Mouse (Mus musculus) neural tube, embryonic 13.5 days (tissue): ENCODE results near the gene Gm10961. TPM values are rescaled to one million over a fixed set of nuclear protein-coding genes. Genes with fewer than 3 reads are reported as not detected.

Experiments used
- ATAC-seq: fragments of 200-750 bp; cut with Nextera tagmentation; 2 replicates; pipeline ENCODE4 v1.8.0; 2017; ENCODE audit warnings: low read depth, mild to moderate bottlenecking, moderate TSS enrichment, moderate library complexity
- H3K27ac ChIP-seq: fragments of 300-500 bp; sonication (generic); replicated peaks from 2 replicates; pipeline ENCODE4 v1.5.1; 2015; ENCODE audit warnings: moderate library complexity, mild to moderate bottlenecking, inconsistent platforms
- H3K27me3 ChIP-seq: fragments of 300-500 bp; sonication (generic); 2 replicates; pipeline ENCODE4 v1.6.1; 2015; ENCODE audit warnings: mild to moderate bottlenecking, inconsistent platforms
- H3K36me3 ChIP-seq: fragments of 300-500 bp; sonication (generic); 2 replicates; pipeline ENCODE4 v1.6.1; 2015; ENCODE audit warnings: mild to moderate bottlenecking, inconsistent platforms
- H3K4me1 ChIP-seq: fragments of 300-500 bp; sonication (generic); replicated peaks from 2 replicates; pipeline ENCODE4 v1.6.1; 2015; ENCODE audit warnings: inconsistent platforms
- H3K4me2 ChIP-seq: fragments of 300-500 bp; sonication (generic); 2 replicates; pipeline ENCODE4 v1.6.1; 2015; ENCODE audit warnings: inconsistent platforms, mild to moderate bottlenecking, moderate library complexity
- H3K4me3 ChIP-seq: fragments of 300-500 bp; sonication (generic); 2 replicates; pipeline ENCODE4 v1.5.1; 2015; ENCODE audit warnings: mild to moderate bottlenecking, inconsistent platforms
- H3K9ac ChIP-seq: fragments of 300-500 bp; sonication (generic); 2 replicates; pipeline ENCODE4 v1.6.1; 2015; ENCODE audit warnings: moderate library complexity, mild to moderate bottlenecking, inconsistent platforms
- H3K9me3 ChIP-seq: fragments of 300-500 bp; sonication (generic); 2 replicates; pipeline ENCODE4 v1.6.1; 2016; ENCODE audit warnings: inconsistent platforms
- WGBS: fragments of 180-500 bp; shearing (Covaris S2); methylation state at CpG from one replicate; pipeline ENCODE4 v1.1.7; 2015; 5-methylcytosine and 5-hydroxymethylcytosine counted together
- polyA plus RNA-seq: library from polyadenylated mRNA; unstranded; fragments of >200 nt; fragmentation: Nextera tagmentation; extraction: Ambion mirVana; gene quantifications from 2 replicates; pipeline ENCODE4 v1.2.1, GENCODE M21; 2015

Gm10961 gene
- polyA plus RNA-seq, 1 experiment from 2014 or later = not detected

DNA sequence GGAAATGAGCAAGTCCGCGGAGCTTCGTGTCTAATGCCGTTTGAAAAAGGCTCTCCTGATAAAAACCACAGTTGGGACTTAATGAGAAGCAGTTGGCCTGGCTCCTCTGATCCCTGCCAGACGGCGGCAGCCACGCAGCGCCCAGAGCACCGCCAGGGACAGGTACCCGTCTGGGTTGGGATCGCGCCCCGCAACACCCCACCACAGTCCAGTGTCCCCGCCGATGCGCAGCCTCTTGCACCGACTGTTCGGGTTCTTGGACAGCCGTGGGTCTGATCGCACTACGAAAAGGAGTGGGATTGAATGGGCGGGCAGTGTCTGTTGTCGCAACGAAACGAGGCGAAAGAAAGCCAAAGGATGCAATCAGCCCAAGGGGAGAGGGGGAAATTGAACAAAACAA lies 34.6 kb upstream of the Gm10961 start:
- under 1% methylated on average over 26 of the region's 26 CpGs for WGBS
- H3K27me3 ChIP-seq = peaks cover 95% of the 10 kb centered on the region

GRCm38 (mm10) chr3:107597134-107597533 lies 34.0 kb upstream of the Gm10961 start:
- peaks cover 20% of the 10 kb centered on the region for H3K4me1 ChIP-seq
- peaks cover 95% of the 10 kb centered on the region for H3K27me3 ChIP-seq
- H3K4me2 ChIP-seq = no peak overlapping the region
- H3K4me3 ChIP-seq = no peak overlapping the region
- H3K27ac ChIP-seq = no peak overlapping the region
- WGBS = under 1% methylated on average over 24 of the region's 24 CpGs
- H3K36me3 ChIP-seq = no peaks in the 10 kb centered on the region
- H3K9me3 ChIP-seq = no peaks in the 10 kb centered on the region
- H3K9ac ChIP-seq = no peak overlapping the region
- no peak for ATAC-seq

More for the DNA sequence above, 34.6 kb upstream of the Gm10961 start:
- Histone ChIP-seq H3K4me2 (no peak overlapping the region), H3K27ac (no peak overlapping the region), H3K4me3 (no peak overlapping the region), H3K36me3 (no peaks in the 10 kb centered on the region), H3K9me3 (no peaks in the 10 kb centered on the region), H3K4me1 (peaks cover 20% of the 10 kb centered on the region), H3K9ac (no peak overlapping the region)
- ATAC-seq = no peak

- no peak overlapping the region for H3K9ac ChIP-seq
- 4% methylated on average over 22 of the region's 22 CpGs for WGBS
These were observed 33.3 kb upstream of the Gm10961 start for GRCm38 (mm10) chr3:107597586-107598389.

GRCm38 (mm10) chr3:107600127-107600526 lies 31.0 kb upstream of the Gm10961 start:
- WGBS = 52% methylated on average over 6 of the region's 6 CpGs
- Histone ChIP-seq H3K4me2 (no peak overlapping the region), H3K27me3 (peaks cover 83% of the 10 kb centered on the region), H3K36me3 (no peaks in the 10 kb centered on the region), H3K9me3 (no peaks in the 10 kb centered on the region), H3K27ac (no peak overlapping the region), H3K4me1 (peaks cover 15% of the 10 kb centered on the region), H3K9ac (no peak overlapping the region), H3K4me3 (no peak overlapping the region)
- no peak for ATAC-seq

More at GRCm38 (mm10) chr3:107597586-107598389, 33.3 kb upstream of the Gm10961 start:
- Histone ChIP-seq H3K4me3 (no peak overlapping the region), H3K27ac (no peak overlapping the region), H3K36me3 (no peaks in the 10 kb centered on the region), H3K9me3 (no peaks in the 10 kb centered on the region), H3K4me2 (no peak overlapping the region), H3K4me1 (peaks cover 20% of the 10 kb centered on the region), H3K27me3 (peaks cover 94% of the 10 kb centered on the region)
- ATAC-seq = no peak

GRCm38 (mm10) chr3:107605304-107605703 lies 25.8 kb upstream of the Gm10961 start:
- Histone ChIP-seq H3K36me3 (no peaks in the 10 kb centered on the region), H3K9ac (no peak overlapping the region), H3K27me3 (peaks cover 37% of the 10 kb centered on the region), H3K4me2 (no peak overlapping the region), H3K4me3 (no peak overlapping the region), H3K27ac (no peak overlapping the region), H3K9me3 (no peaks in the 10 kb centered on the region), H3K4me1 (peaks cover 6% of the 10 kb centered on the region; the same call in 1 of the 2 replicates)
- ATAC-seq = no peak
- WGBS = 10% methylated on average over 4 of the region's 4 CpGs

GRCm38 (mm10) chr3:107607221-107607620 lies 23.9 kb upstream of the Gm10961 start:
- peaks cover 18% of the 10 kb centered on the region for H3K36me3 ChIP-seq
- no peak overlapping the region for H3K9ac ChIP-seq
- no peak for ATAC-seq
- H3K4me1 ChIP-seq = peaks cover 6% of the 10 kb centered on the region; the same call in 1 of the 2 replicates
- H3K9me3 ChIP-seq = no peaks in the 10 kb centered on the region
- peaks cover 18% of the 10 kb centered on the region for H3K27me3 ChIP-seq
- no peak overlapping the region for H3K27ac ChIP-seq
- no peak overlapping the region for H3K4me2 ChIP-seq
- H3K4me3 ChIP-seq = no peak overlapping the region
- WGBS = 81% methylated on average over 8 of the region's 8 CpGs

DNA sequence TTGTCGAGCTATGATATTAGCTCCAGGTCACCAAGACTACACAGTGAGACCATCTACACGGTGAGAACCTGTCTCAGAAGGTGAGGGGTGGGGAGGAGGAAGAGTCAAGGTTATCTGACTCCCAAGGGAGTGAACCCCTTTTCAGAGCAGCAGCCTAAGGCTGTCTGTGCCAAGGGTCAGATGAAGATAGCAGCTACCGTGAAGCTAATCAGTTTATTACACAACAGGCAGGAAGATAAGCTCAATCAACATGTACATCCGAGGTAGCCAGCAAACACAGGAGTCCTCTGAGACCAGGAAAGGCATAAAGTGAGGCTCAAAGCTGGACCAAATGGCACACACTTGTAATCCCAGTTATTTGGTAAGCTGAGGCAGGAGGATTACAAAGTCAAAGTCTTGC lies 22.3 kb upstream of the Gm10961 start:
- no peak overlapping the region for H3K27ac ChIP-seq
- peaks cover 8% of the 10 kb centered on the region; the same call in 1 of the 2 replicates for H3K27me3 ChIP-seq
- 81% methylated on average over 4 of the region's 4 CpGs for WGBS
- H3K9me3 ChIP-seq = no peaks in the 10 kb centered on the region
- H3K9ac ChIP-seq = no peak overlapping the region
- H3K4me2 ChIP-seq = no peak overlapping the region
- H3K4me3 ChIP-seq = no peak overlapping the region
- H3K4me1 ChIP-seq = peaks cover 6% of the 10 kb centered on the region; the same call in 1 of the 2 replicates
- no peak for ATAC-seq
- H3K36me3 ChIP-seq = peaks cover 33% of the 10 kb centered on the region

DNA sequence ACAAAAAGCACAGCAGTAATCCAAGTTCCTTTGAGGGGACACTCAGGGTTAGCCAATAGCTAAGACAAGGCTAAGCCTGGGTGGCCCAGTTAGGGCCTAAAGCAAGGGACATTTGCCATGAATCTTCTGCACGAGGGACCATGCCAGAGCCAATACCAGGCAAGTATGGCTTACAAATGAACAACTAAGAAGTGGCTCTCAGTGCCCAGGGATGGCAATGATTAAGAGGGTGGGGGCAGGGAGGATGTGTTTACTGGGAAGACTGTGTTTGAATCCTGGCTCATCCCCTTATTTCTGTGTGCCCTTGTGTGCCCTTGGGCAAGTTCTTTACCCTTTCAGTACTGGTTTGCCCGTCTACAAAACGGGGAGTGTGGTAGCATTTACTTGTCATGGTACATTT lies 21.7 kb upstream of the Gm10961 start:
- Histone ChIP-seq H3K36me3 (peaks cover 39% of the 10 kb centered on the region), H3K4me1 (peaks cover 6% of the 10 kb centered on the region; the same call in 1 of the 2 replicates), H3K27ac (no peak overlapping the region), H3K27me3 (0 out of 2 replicates have a peak, but pooled peaks cover 3% of the 10 kb centered on the region), H3K9me3 (no peaks in the 10 kb centered on the region), H3K9ac (no peak overlapping the region), H3K4me3 (no peak overlapping the region), H3K4me2 (no peak overlapping the region)
- 39% methylated on average over 3 of the region's 3 CpGs for WGBS
- no peak for ATAC-seq

DNA sequence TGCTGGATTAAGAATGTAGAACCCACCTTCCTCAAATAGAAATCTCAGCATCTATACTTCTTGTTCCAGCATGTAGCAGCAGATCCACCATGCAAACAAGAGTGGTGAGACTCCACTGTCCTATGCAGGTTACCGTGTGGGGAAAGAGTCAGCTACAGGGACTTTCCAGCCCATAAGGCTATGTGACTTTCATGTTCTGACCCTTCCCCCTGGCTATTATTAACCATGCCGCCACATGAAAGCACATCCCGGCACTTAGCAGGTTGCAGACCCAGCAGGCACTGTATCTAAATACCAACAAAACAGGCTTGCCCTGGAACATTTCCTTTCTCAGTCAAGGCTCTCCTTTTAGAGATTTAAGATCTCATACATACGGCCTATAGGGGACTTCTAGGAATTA lies 19.7 kb upstream of the Gm10961 start:
- H3K4me3 ChIP-seq = no peak overlapping the region
- H3K9ac ChIP-seq = no peak overlapping the region
- 66% methylated on average over 4 of the region's 4 CpGs for WGBS
- H3K4me1 ChIP-seq = peaks cover 6% of the 10 kb centered on the region; the same call in 1 of the 2 replicates
- no peak overlapping the region for H3K27ac ChIP-seq
- ATAC-seq = no peak
- H3K4me2 ChIP-seq = no peak overlapping the region
- H3K27me3 ChIP-seq = no peaks in the 10 kb centered on the region
- no peaks in the 10 kb centered on the region for H3K9me3 ChIP-seq
- peaks cover 59% of the 10 kb centered on the region for H3K36me3 ChIP-seq

DNA sequence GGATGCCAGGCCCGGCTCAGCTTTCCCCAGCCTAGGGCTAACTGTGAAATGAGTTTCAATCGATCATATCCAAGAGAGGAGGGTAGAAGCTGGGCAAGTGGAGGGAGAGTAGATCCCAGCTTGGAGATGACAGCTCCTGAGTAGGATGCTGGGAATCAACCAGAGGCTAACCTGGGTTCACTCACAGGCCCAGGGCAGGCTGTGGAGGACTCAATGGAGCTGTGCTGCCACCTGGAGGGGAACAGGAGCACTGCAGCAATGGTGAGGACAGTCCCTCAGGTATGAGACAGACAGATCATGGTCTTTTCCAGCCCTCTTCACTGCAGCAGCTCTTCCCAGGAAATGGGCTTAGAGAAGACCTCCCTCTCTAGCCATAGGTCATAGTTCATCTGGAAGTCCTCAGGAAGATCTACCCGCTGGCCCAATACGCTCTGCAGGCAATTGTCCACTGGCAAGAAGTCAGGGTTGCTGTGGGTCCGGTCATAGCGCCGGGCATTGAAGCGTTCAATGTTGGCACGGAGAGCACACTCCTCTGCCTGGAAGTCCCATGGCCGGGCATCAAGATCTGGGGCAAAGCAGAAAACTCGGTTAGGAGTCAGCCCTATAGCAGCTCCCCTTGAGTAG lies 18.1 kb upstream of the Gm10961 start:
- Histone ChIP-seq H3K36me3 (peaks cover 76% of the 10 kb centered on the region), H3K27me3 (no peaks in the 10 kb centered on the region), H3K9ac (no peak overlapping the region), H3K4me2 (no peak overlapping the region), H3K27ac (no peak overlapping the region), H3K4me1 (peaks cover 6% of the 10 kb centered on the region; the same call in 1 of the 2 replicates), H3K4me3 (no peak overlapping the region), H3K9me3 (no peaks in the 10 kb centered on the region)
- peak; percentile 51; the same call in 1 of the 2 replicates for ATAC-seq
- 90% methylated on average over 11 of the region's 11 CpGs for WGBS

- Histone ChIP-seq H3K9me3 (no peaks in the 10 kb centered on the region), H3K4me1 (no peaks in the 10 kb centered on the region), H3K4me3 (no peak overlapping the region), H3K27ac (no peak overlapping the region), H3K36me3 (peaks cover 97% of the 10 kb centered on the region), H3K27me3 (no peaks in the 10 kb centered on the region), H3K4me2 (no peak overlapping the region), H3K9ac (no peak overlapping the region)
- WGBS = 95% methylated on average over 3 of the region's 3 CpGs
- ATAC-seq = no peak
These were observed 13.3 kb upstream of the Gm10961 start for GRCm38 (mm10) chr3:107617800-107618199.

GRCm38 (mm10) chr3:107619911-107620310 lies 11.2 kb upstream of the Gm10961 start:
- H3K4me1 ChIP-seq = no peaks in the 10 kb centered on the region
- no peak overlapping the region for H3K4me3 ChIP-seq
- no peak overlapping the region for H3K9ac ChIP-seq
- H3K9me3 ChIP-seq = no peaks in the 10 kb centered on the region
- peaks cover 97% of the 10 kb centered on the region for H3K36me3 ChIP-seq
- no peak overlapping the region for H3K4me2 ChIP-seq
- WGBS = 86% methylated on average over 6 of the region's 6 CpGs
- ATAC-seq = no peak
- H3K27me3 ChIP-seq = no peaks in the 10 kb centered on the region
- no peak overlapping the region for H3K27ac ChIP-seq
